Mouse (Mus musculus): ENCODE measurements around the gene Cd99l2. TPM values are rescaled to one million over a fixed set of nuclear protein-coding genes. Genes with fewer than 3 reads are reported as not detected.

Cd99l2 gene
- 29.2 and 31.4 TPM in 2 replicates for polyA plus RNA-seq (2016; fragmentation: Nextera tagmentation; extraction: Ambion mirVana)

GRCm38 (mm10) chrX:71492634-71493278 lies at the start of gene Cd99l2:
Gene Cd99l2 (minus strand): TSS chrX:71492849.
- Histone ChIP-seq H3K27ac (peak within 1 kb of the TSS; percentile 92), H3K9me3 (no peaks in the 10 kb centered on the region), H3K36me3 (no peaks in the 10 kb centered on the region), H3K4me3 (replicated peaks) (peak within 1 kb of the TSS; percentile 54), H3K4me2 (peak within 1 kb of the TSS; percentile 61), H3K4me1 (replicated peaks) (no peaks in the 10 kb centered on the region; the same call in 1 of the 2 replicates), H3K9ac (replicated peaks) (peak within 1 kb of the TSS; percentile 57), H3K27me3 (peaks cover 5% of the 10 kb centered on the region; the same call in 1 of the 2 replicates)
- ATAC-seq (ENCODE audit: insufficient number of reproducible peaks, insufficient read depth, low FRiP score, low TSS enrichment, low read depth), result peak; percentile 97
- WGBS, result 11% methylated on average over 23 of the region's 23 CpGs

DNA sequence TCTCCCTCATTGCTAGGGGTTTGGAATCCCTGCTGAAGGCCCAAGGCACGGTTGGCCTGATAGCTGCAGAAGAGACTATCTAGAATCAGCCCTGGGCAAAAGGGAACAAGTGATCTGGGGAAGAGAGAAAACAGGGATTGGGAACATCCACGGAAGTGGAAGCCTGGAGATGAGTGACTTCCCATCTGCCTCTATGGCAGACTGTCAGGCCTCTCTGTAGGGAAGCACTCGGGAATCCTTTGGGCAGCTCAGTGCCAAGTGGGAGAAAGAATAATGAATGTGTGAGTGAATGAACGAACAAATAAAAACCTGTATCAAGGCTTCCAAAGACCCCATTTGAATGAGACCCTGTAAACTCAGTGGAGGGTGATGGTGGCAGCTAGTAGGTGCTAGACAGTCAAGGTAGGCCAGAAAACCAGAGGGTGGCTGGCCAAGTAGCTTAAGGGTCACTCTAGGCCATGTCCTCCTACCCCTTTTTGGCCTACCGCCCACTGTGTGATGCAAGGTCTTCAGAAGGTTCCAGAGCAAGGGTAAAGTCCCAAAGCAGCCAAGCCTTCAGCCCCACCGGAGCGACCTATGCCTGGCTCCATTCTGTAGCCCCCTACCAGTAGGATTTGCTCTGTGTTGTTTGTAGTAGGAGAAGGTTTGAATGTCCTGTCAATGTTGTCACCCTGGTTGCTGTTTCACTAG lies 48.3 kb upstream of the Cd99l2 start:
- WGBS, result 75% methylated on average over 7 of the region's 7 CpGs
- no peaks in the 10 kb centered on the region for H3K36me3 ChIP-seq
- no peak for ATAC-seq (ENCODE audit: insufficient number of reproducible peaks, insufficient read depth, low FRiP score, low TSS enrichment, low read depth)
- H3K9me3 ChIP-seq, result no peaks in the 10 kb centered on the region
- no peak overlapping the region for H3K27ac ChIP-seq
- no peak overlapping the region for H3K9ac ChIP-seq (replicated peaks)
- no peak overlapping the region for H3K4me3 ChIP-seq (replicated peaks)
- H3K4me2 ChIP-seq, result no peak overlapping the region
- no peaks in the 10 kb centered on the region; the same call in 1 of the 2 replicates for H3K27me3 ChIP-seq
- no peaks in the 10 kb centered on the region for H3K4me1 ChIP-seq (replicated peaks)

- H3K9me3 ChIP-seq, result no peaks in the 10 kb centered on the region
- no peak overlapping the region for H3K9ac ChIP-seq (replicated peaks)
- no peaks in the 10 kb centered on the region for H3K4me1 ChIP-seq (replicated peaks)
- WGBS, result 73% methylated on average over 2 of the region's 2 CpGs
- no peaks in the 10 kb centered on the region; the same call in 1 of the 2 replicates for H3K27me3 ChIP-seq
- no peak for ATAC-seq (ENCODE audit: insufficient number of reproducible peaks, insufficient read depth, low FRiP score, low TSS enrichment, low read depth)
- H3K4me3 ChIP-seq (replicated peaks), result no peak overlapping the region
- H3K27ac ChIP-seq, result no peak overlapping the region
- H3K36me3 ChIP-seq, result no peaks in the 10 kb centered on the region
- no peak overlapping the region for H3K4me2 ChIP-seq
These were observed 45.1 kb upstream of the Cd99l2 start for GRCm38 (mm10) chrX:71537791-71538190.

DNA sequence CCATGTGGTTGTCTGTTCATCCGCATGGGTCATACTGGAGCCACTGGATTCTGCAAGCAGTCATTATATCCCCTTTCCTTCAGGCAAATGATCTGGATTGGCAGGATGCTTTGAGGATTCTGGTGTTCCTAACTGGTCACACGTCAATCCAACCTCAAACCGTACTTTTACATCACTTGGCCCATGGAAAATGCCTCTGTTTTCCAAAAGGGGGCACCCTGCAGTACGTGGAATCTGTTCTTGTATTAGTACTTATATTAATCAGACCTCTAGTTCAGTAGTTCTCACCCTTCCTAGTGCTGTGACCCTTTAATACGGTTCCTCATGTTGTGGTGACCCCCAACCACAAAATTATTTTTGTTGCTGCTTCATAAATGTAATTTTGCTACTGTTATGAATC lies 41.5 kb upstream of the Cd99l2 start:
- H3K27ac ChIP-seq, result no peak overlapping the region
- 75% methylated on average over 5 of the region's 5 CpGs for WGBS
- ATAC-seq (ENCODE audit: insufficient number of reproducible peaks, insufficient read depth, low FRiP score, low TSS enrichment, low read depth), result no peak

DNA sequence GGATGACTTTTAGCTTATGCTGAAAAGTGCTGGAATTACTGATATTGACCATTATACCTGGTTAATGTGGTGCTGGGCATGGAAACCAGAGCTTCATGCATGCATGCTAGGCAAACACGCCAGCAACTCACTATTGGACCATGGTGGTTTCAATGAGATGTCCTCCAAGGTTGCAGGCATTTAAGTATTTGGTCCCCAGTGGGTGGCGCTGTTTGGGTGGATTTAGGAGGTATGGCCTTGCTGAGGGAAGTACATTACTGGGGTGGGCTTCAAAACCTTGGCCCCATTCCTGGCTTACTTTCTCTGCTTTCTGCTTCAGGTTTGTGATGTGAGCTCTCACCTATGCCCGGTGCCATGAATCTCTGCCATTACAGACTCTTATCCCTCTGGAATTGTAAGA lies 40.0 kb upstream of the Cd99l2 start:
- H3K4me1 ChIP-seq (replicated peaks), result peaks cover 5% of the 10 kb centered on the region; the same call in 1 of the 2 replicates
- H3K27me3 ChIP-seq, result 0 out of 2 replicates have a peak, but pooled peaks cover 4% of the 10 kb centered on the region
- H3K4me3 ChIP-seq (replicated peaks), result no peak overlapping the region
- H3K9ac ChIP-seq (replicated peaks), result no peak overlapping the region
- H3K36me3 ChIP-seq, result no peaks in the 10 kb centered on the region
- no peak overlapping the region for H3K27ac ChIP-seq
- no peak overlapping the region for H3K4me2 ChIP-seq
- no peaks in the 10 kb centered on the region for H3K9me3 ChIP-seq
- WGBS, result 67% methylated on average over 3 of the region's 3 CpGs
- no peak for ATAC-seq (ENCODE audit: insufficient number of reproducible peaks, insufficient read depth, low FRiP score, low TSS enrichment, low read depth)

More for the DNA sequence above, 41.5 kb upstream of the Cd99l2 start:
- no peak overlapping the region for H3K9ac ChIP-seq (replicated peaks)
- H3K4me2 ChIP-seq, result no peak overlapping the region
- H3K4me1 ChIP-seq (replicated peaks), result no peaks in the 10 kb centered on the region
- H3K4me3 ChIP-seq (replicated peaks), result no peak overlapping the region
- peaks cover 4% of the 10 kb centered on the region; the same call in 1 of the 2 replicates for H3K27me3 ChIP-seq
- no peaks in the 10 kb centered on the region for H3K36me3 ChIP-seq
- no peaks in the 10 kb centered on the region for H3K9me3 ChIP-seq

- Histone ChIP-seq H3K36me3 (no peaks in the 10 kb centered on the region), H3K4me1 (replicated peaks) (peaks cover 8% of the 10 kb centered on the region; the same call in 1 of the 2 replicates), H3K4me2 (no peak overlapping the region), H3K9me3 (no peaks in the 10 kb centered on the region), H3K9ac (replicated peaks) (no peak overlapping the region), H3K27me3 (0 out of 2 replicates have a peak, but pooled peaks cover 4% of the 10 kb centered on the region), H3K4me3 (replicated peaks) (no peak overlapping the region), H3K27ac (peak overlapping the region; percentile 45)
- ATAC-seq (ENCODE audit: insufficient number of reproducible peaks, insufficient read depth, low FRiP score, low TSS enrichment, low read depth), result peak; percentile 79
- 52% methylated on average over 6 of the region's 6 CpGs for WGBS
These were observed 36.0 kb upstream of the Cd99l2 start for GRCm38 (mm10) chrX:71528646-71529045.

DNA sequence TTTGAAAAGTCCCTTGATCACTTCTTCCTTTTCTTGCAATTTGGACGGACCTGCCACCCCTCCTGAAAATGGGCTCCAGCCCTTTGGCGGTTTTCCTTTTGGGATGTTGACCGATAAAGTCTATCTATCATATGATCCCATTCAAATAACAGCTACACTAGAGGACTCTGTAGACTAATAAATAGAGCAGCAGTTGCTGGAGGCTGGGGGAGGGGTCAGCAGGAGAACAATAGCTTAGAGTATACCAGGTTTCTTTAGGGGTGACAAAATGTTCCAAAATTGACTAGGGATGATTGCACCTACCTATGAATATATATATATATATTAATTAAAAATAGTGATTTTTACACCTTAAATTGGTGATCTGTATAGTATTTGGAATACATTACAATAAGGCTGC lies 35.5 kb upstream of the Cd99l2 start:
- 0 out of 2 replicates have a peak, but pooled peaks cover 4% of the 10 kb centered on the region for H3K27me3 ChIP-seq
- H3K36me3 ChIP-seq, result no peaks in the 10 kb centered on the region
- H3K4me2 ChIP-seq, result no peak overlapping the region
- H3K9me3 ChIP-seq, result no peaks in the 10 kb centered on the region
- no peak overlapping the region for H3K4me3 ChIP-seq (replicated peaks)
- H3K27ac ChIP-seq, result peak overlapping the region; percentile 45; the same call in 1 of the 2 replicates
- 52% methylated on average over 3 of the region's 3 CpGs for WGBS
- ATAC-seq (ENCODE audit: insufficient number of reproducible peaks, insufficient read depth, low FRiP score, low TSS enrichment, low read depth), result no peak
- no peak overlapping the region for H3K9ac ChIP-seq (replicated peaks)
- peaks cover 8% of the 10 kb centered on the region; the same call in 1 of the 2 replicates for H3K4me1 ChIP-seq (replicated peaks)

DNA sequence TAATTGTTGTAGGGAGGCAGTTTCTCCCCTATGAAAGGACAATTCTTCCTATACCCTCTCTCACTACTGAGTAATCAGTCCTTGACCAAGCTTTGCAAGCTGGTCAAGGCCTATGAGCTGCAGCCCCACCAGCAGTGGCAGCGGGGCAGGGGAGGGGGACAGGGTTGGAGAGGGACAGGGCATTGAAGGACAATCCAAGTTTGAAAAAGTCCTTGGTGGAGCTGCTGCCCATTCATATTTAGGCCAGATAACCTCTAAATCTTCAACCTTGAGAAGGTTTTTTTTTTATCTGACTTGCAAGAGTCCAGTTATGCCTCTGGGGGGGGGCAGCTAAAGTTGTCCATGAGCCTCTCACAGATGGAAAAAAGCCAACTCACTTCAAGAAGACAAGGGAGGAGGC lies 34.8 kb upstream of the Cd99l2 start:
- no peak for ATAC-seq (ENCODE audit: insufficient number of reproducible peaks, insufficient read depth, low FRiP score, low TSS enrichment, low read depth)
- whole genome bisulfite sequencing, result 75% methylated on average over 1 of the region's 1 CpGs
- H3K27ac ChIP-seq, result no peak overlapping the region

DNA sequence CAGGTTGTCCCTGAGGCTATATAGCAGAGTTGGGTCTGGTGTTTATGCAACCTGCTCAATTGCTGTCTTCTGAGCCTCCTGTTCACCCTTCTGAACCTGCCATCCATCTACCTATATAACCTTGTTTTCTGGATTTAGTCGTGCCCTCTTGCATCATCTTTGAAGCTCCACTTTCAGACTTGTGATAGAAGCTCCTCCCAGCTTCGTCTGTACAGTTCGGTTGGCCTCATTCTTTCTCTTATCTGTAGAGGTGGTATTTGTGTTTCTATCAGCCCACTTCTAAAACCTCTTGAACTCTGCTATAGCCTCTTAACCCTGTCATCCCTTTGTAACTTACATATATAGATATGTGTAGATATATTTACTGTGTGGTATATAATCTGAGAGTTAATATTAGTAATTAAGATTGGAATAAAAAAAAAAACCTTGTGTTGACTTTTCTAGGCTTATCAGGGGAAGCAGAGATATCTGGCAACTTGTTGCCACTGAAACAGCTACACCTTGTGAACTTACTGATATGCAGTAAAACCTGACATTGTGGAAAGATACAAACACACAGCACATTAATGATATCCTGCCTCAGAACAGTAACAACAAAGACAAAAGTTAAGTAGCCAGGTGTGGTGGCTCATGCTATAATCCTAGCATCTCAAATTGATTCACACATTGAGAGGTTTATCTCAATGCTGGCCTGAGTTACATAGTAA lies 33.1 kb upstream of the Cd99l2 start:
- no peak for ATAC-seq (ENCODE audit: insufficient number of reproducible peaks, insufficient read depth, low FRiP score, low TSS enrichment, low read depth)
- Histone ChIP-seq H3K4me1 (replicated peaks) (peaks cover 8% of the 10 kb centered on the region; the same call in 1 of the 2 replicates), H3K36me3 (no peaks in the 10 kb centered on the region), H3K9me3 (no peaks in the 10 kb centered on the region), H3K27me3 (0 out of 2 replicates have a peak, but pooled peaks cover 4% of the 10 kb centered on the region), H3K9ac (replicated peaks) (no peak overlapping the region), H3K4me3 (replicated peaks) (no peak overlapping the region), H3K27ac (no peak overlapping the region), H3K4me2 (no peak overlapping the region)
- WGBS, result 78% methylated on average over 3 of the region's 3 CpGs

More for the DNA sequence above, 34.8 kb upstream of the Cd99l2 start:
- H3K4me2 ChIP-seq, result no peak overlapping the region
- no peak overlapping the region for H3K4me3 ChIP-seq (replicated peaks)
- H3K9me3 ChIP-seq, result no peaks in the 10 kb centered on the region
- no peak overlapping the region for H3K9ac ChIP-seq (replicated peaks)
- peaks cover 8% of the 10 kb centered on the region; the same call in 1 of the 2 replicates for H3K4me1 ChIP-seq (replicated peaks)
- no peaks in the 10 kb centered on the region for H3K36me3 ChIP-seq
- 0 out of 2 replicates have a peak, but pooled peaks cover 4% of the 10 kb centered on the region for H3K27me3 ChIP-seq

DNA sequence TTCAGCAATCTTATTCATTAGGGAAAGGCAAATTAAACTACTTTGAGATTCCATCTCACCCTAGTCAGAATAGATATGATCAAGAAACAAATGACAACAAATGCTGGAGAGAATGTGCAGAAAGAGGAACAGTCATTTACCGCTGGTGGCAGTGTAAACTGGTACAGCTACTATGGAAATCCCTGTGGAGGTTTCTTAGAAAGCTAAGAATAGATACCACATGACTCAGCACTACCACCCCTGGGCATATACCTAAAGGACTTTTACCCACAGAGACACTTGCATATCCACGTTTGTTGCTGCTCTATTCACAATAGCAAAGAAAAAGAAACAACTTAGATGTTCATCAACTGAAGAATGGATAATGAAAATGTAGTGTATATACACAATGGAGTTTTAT lies 31.7 kb upstream of the Cd99l2 start:
- Histone ChIP-seq H3K9ac (replicated peaks) (no peak overlapping the region), H3K4me1 (replicated peaks) (peaks cover 8% of the 10 kb centered on the region; the same call in 1 of the 2 replicates), H3K9me3 (no peaks in the 10 kb centered on the region), H3K4me2 (no peak overlapping the region), H3K36me3 (no peaks in the 10 kb centered on the region), H3K27me3 (no peaks in the 10 kb centered on the region), H3K27ac (no peak overlapping the region), H3K4me3 (replicated peaks) (no peak overlapping the region)
- no peak for ATAC-seq (ENCODE audit: insufficient number of reproducible peaks, insufficient read depth, low FRiP score, low TSS enrichment, low read depth)
- WGBS, result 89% methylated on average over 2 of the region's 2 CpGs

- Histone ChIP-seq H3K9me3 (no peaks in the 10 kb centered on the region), H3K9ac (replicated peaks) (no peak overlapping the region), H3K4me3 (replicated peaks) (no peak overlapping the region), H3K27ac (no peak overlapping the region), H3K36me3 (no peaks in the 10 kb centered on the region), H3K4me2 (no peak overlapping the region), H3K27me3 (no peaks in the 10 kb centered on the region), H3K4me1 (replicated peaks) (peaks cover 6% of the 10 kb centered on the region; the same call in 1 of the 2 replicates)
- 91% methylated on average over 3 of the region's 3 CpGs for WGBS
- no peak for ATAC-seq (ENCODE audit: insufficient number of reproducible peaks, insufficient read depth, low FRiP score, low TSS enrichment, low read depth)
These were observed 30.2 kb upstream of the Cd99l2 start for GRCm38 (mm10) chrX:71522889-71523288.

All from limb, embryonic 12.5 days (tissue).